Mouse (Mus musculus) embryonic facial prominence, embryonic 14.5 days (tissue): ENCODE data around the gene Cmtm6. TPM values are rescaled to one million over a fixed set of nuclear protein-coding genes. Genes with fewer than 3 reads are reported as not detected.
A peak's percentile ranks its signal among the peaks of the same experiment; 100 is the strongest.
"Not testable (repeated sequence)": the region's sequence is repeated elsewhere in the genome, so short reads cannot be mapped to it uniquely, and the experiment has no call there.

Experiments used
- ATAC-seq: fragments of 200-750 bp; cut with Nextera tagmentation; 2 replicates; pipeline ENCODE4 v1.8.0; 2017; ENCODE audit warnings: low read depth, moderate number of reproducible peaks, moderate TSS enrichment
- DNase-seq: peaks from one replicate; pipeline ENCODE4 v3.0.0-alpha.2; 2015; ENCODE audit warnings: low spot score
- H3K27ac ChIP-seq: fragments of 300-500 bp; sonication (generic); replicated peaks from 2 replicates; pipeline ENCODE4 v1.5.1; 2014; ENCODE audit warnings: low read depth, mild to moderate bottlenecking, low read length, moderate library complexity
- H3K27me3 ChIP-seq: fragments of 300-500 bp; sonication (generic); replicated peaks from 2 replicates; pipeline ENCODE4 v1.6.1; 2014; ENCODE audit warnings: low read length; ENCODE audit not compliant: control insufficient read depth, insufficient read depth
- H3K36me3 ChIP-seq: fragments of 300-500 bp; sonication (generic); 2 replicates; pipeline ENCODE4 v1.6.1; 2014; ENCODE audit warnings: low read length, mixed read lengths; ENCODE audit not compliant: control insufficient read depth, insufficient read depth
- H3K4me1 ChIP-seq: fragments of 300-500 bp; sonication (generic); 2 replicates; pipeline ENCODE4 v1.6.1; 2014; ENCODE audit warnings: antibody characterized with exemption, low read length; ENCODE audit not compliant: control insufficient read depth, insufficient read depth
- H3K4me2 ChIP-seq: fragments of 300-500 bp; sonication (generic); 2 replicates; pipeline ENCODE4 v1.6.1; 2014; ENCODE audit warnings: low read depth, mild to moderate bottlenecking, low read length, moderate library complexity, mixed read lengths
- H3K4me3 ChIP-seq: fragments of 300-500 bp; sonication (generic); 2 replicates; pipeline ENCODE4 v1.5.1; 2014; ENCODE audit warnings: low read depth, mild to moderate bottlenecking, low read length
- H3K9ac ChIP-seq: fragments of 300-500 bp; sonication (generic); 2 replicates; pipeline ENCODE4 v1.6.1; 2014; ENCODE audit warnings: low read depth, mild to moderate bottlenecking, low read length, moderate library complexity, mixed read lengths
- H3K9me3 ChIP-seq: fragments of 300-500 bp; sonication (generic); 2 replicates; pipeline ENCODE4 v1.6.1; 2016; ENCODE audit warnings: low read length; ENCODE audit not compliant: control insufficient read depth
- whole genome bisulfite sequencing: fragments of 180-500 bp; shearing (Covaris S2); extraction: QIAGEN DNeasy Blood & Tissue Kit; methylation state at CpG from one replicate; pipeline ENCODE4 v1.1.7; 2014; 5-methylcytosine and 5-hydroxymethylcytosine counted together
- polyA plus RNA-seq: library from polyadenylated mRNA; unstranded; fragments of >200 nt; fragmentation: Nextera tagmentation; extraction: Ambion mirVana; gene quantifications from 2 replicates; pipeline ENCODE4 v1.2.1, GENCODE M21; 2014

Gene Cmtm6
- polyA plus RNA-seq, 1 experiment from 2014 or later: 45.7 TPM

- not testable (repeated sequence) for H3K4me3 ChIP-seq, H3K27ac ChIP-seq, H3K9ac ChIP-seq, H3K4me2 ChIP-seq, H3K27me3 ChIP-seq, H3K9me3 ChIP-seq, DNase-seq, ATAC-seq, H3K4me1 ChIP-seq
- WGBS: 90% methylated on average over 8 of the region's 8 CpGs
- peaks cover 49% of the 10 kb centered on the region for H3K36me3 ChIP-seq
These were observed 35.3 kb upstream of the Cmtm6 start for GRCm38 (mm10) chr9:114695662-114696061.

- no peaks in the 10 kb centered on the region for H3K27me3 ChIP-seq
- 92% methylated on average over 4 of the region's 4 CpGs for WGBS
- no peak overlapping the region for H3K4me2 ChIP-seq
- no peak overlapping the region for H3K27ac ChIP-seq
- peaks cover 46% of the 10 kb centered on the region; the same call in 1 of the 2 replicates for H3K36me3 ChIP-seq
- H3K9me3 ChIP-seq: no peaks in the 10 kb centered on the region
- ATAC-seq (no peak), DNase-seq (no peak)
- H3K4me1 ChIP-seq: no peaks in the 10 kb centered on the region
- H3K4me3 ChIP-seq: no peak overlapping the region
- H3K9ac ChIP-seq: no peak overlapping the region
These were observed 33.8 kb upstream of the Cmtm6 start for GRCm38 (mm10) chr9:114697072-114697471.

GRCm38 (mm10) chr9:114697926-114698325 lies 33.0 kb upstream of the Cmtm6 start:
- no peaks in the 10 kb centered on the region for H3K9me3 ChIP-seq
- no peak overlapping the region for H3K27ac ChIP-seq
- WGBS: 94% methylated on average over 5 of the region's 5 CpGs
- no peak overlapping the region for H3K4me2 ChIP-seq
- peaks cover 38% of the 10 kb centered on the region; the same call in 1 of the 2 replicates for H3K36me3 ChIP-seq
- H3K4me3 ChIP-seq: no peak overlapping the region
- ATAC-seq (no peak), DNase-seq (no peak)
- no peaks in the 10 kb centered on the region for H3K4me1 ChIP-seq
- H3K9ac ChIP-seq: no peak overlapping the region
- H3K27me3 ChIP-seq: no peaks in the 10 kb centered on the region

GRCm38 (mm10) chr9:114699262-114699661 lies 31.7 kb upstream of the Cmtm6 start:
- ATAC-seq: no peak
- no peak overlapping the region for H3K4me3 ChIP-seq
- no peak overlapping the region for H3K27ac ChIP-seq
- H3K4me2 ChIP-seq: no peak overlapping the region
- H3K27me3 ChIP-seq: no peaks in the 10 kb centered on the region
- H3K9me3 ChIP-seq: no peaks in the 10 kb centered on the region
- DNase-seq: no peak
- H3K4me1 ChIP-seq: no peaks in the 10 kb centered on the region
- H3K36me3 ChIP-seq: peaks cover 26% of the 10 kb centered on the region
- no peak overlapping the region for H3K9ac ChIP-seq
- 80% methylated on average over 6 of the region's 6 CpGs for WGBS

- Histone ChIP-seq H3K36me3 (peaks cover 24% of the 10 kb centered on the region), H3K4me2 (no peak overlapping the region), H3K27ac (no peak overlapping the region), H3K9me3 (no peaks in the 10 kb centered on the region), H3K27me3 (no peaks in the 10 kb centered on the region), H3K4me3 (no peak overlapping the region), H3K4me1 (no peaks in the 10 kb centered on the region), H3K9ac (no peak overlapping the region)
- ATAC-seq: no peak
- no peak for DNase-seq
- WGBS: 91% methylated on average over 15 of the region's 16 CpGs
These were observed 30.8 kb upstream of the Cmtm6 start for GRCm38 (mm10) chr9:114699882-114700665.

- Histone ChIP-seq H3K4me2 (no peak overlapping the region), H3K4me1 (no peaks in the 10 kb centered on the region), H3K27me3 (no peaks in the 10 kb centered on the region), H3K9me3 (no peaks in the 10 kb centered on the region), H3K27ac (no peak overlapping the region), H3K36me3 (peaks cover 31% of the 10 kb centered on the region), H3K4me3 (no peak overlapping the region), H3K9ac (no peak overlapping the region)
- DNase-seq (no peak), ATAC-seq (no peak)
- WGBS: 86% methylated on average over 2 of the region's 2 CpGs
These were observed 29.9 kb upstream of the Cmtm6 start for GRCm38 (mm10) chr9:114701031-114701430.

- H3K9ac ChIP-seq: no peak overlapping the region
- H3K4me1 ChIP-seq: no peaks in the 10 kb centered on the region
- H3K4me2 ChIP-seq: no peak overlapping the region
- no peak overlapping the region for H3K27ac ChIP-seq
- H3K36me3 ChIP-seq: peaks cover 38% of the 10 kb centered on the region
- ATAC-seq: no peak
- 87% methylated on average over 4 of the region's 4 CpGs for WGBS
- H3K27me3 ChIP-seq: no peaks in the 10 kb centered on the region
- no peak for DNase-seq
- no peak overlapping the region for H3K4me3 ChIP-seq
- no peaks in the 10 kb centered on the region for H3K9me3 ChIP-seq
These were observed 29.0 kb upstream of the Cmtm6 start for GRCm38 (mm10) chr9:114701921-114702320.

- no peak overlapping the region for H3K27ac ChIP-seq
- no peaks in the 10 kb centered on the region for H3K27me3 ChIP-seq
- H3K4me3 ChIP-seq: no peak overlapping the region
- no peak overlapping the region for H3K9ac ChIP-seq
- no peaks in the 10 kb centered on the region for H3K9me3 ChIP-seq
- no peaks in the 10 kb centered on the region for H3K4me1 ChIP-seq
- DNase-seq (no peak), ATAC-seq (no peak)
- peaks cover 67% of the 10 kb centered on the region for H3K36me3 ChIP-seq
- WGBS: 97% methylated on average over 4 of the region's 4 CpGs
- no peak overlapping the region for H3K4me2 ChIP-seq
These were observed 23.1 kb upstream of the Cmtm6 start for GRCm38 (mm10) chr9:114707805-114708204.

- Histone ChIP-seq H3K9ac (no peak overlapping the region), H3K36me3 (peaks cover 82% of the 10 kb centered on the region), H3K4me2 (no peak overlapping the region), H3K4me1 (no peaks in the 10 kb centered on the region), H3K27ac (no peak overlapping the region), H3K9me3 (no peaks in the 10 kb centered on the region), H3K4me3 (no peak overlapping the region), H3K27me3 (no peaks in the 10 kb centered on the region)
- peak; percentile 35 for DNase-seq
- no peak for ATAC-seq
- 77% methylated on average over 7 of the region's 7 CpGs for WGBS
These were observed 20.6 kb upstream of the Cmtm6 start for GRCm38 (mm10) chr9:114710345-114710744.
